Mouse (Mus musculus) hindlimb bud, embryonic 11.5 days (tissue): Measurements from ENCODE around the gene Ap4b1.

Experiments
- DNase-seq: peaks from one replicate; pipeline ENCODE4 v3.0.0-alpha.2; 2012; ENCODE audit warnings: low read depth, low spot score; ENCODE audit errors: extremely low spot score

Gene Ap4b1

DNA sequence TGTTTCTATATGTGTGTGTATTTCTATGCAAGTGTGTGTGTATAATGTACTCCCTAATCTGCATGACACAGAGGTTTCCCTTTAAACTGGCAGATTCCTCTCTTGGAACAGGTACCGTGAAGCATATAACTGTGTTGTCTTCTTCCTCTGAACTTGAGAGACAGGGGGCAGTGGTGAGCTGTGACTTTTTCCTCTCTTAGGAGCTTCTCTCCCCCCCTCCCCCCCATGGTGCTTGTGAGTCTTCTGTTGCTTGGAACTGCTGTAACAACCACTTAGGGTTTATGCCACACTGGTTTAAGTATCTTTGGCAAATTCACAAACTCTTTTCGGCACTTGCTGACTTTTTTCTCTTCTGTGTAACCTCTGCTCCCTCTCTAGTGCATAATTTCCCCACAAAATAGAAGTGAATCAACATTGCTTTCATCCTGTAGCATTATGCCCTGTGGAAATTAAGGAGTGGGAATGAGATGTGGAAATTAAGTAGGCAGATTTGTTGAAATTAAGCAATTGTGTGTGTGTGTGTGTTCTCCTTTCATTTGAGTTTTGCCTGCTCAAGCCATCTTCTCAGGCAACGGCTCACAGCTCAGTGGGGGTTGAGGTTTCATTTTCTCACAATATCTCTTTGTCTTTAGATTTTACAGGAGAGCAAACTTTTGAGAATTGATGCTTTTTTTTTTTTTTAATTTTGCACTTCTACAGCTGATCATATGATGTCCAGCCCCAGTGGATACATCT, 43.4 kb downstream of the Ap4b1 start:
- DNase-seq: no peak

DNA sequence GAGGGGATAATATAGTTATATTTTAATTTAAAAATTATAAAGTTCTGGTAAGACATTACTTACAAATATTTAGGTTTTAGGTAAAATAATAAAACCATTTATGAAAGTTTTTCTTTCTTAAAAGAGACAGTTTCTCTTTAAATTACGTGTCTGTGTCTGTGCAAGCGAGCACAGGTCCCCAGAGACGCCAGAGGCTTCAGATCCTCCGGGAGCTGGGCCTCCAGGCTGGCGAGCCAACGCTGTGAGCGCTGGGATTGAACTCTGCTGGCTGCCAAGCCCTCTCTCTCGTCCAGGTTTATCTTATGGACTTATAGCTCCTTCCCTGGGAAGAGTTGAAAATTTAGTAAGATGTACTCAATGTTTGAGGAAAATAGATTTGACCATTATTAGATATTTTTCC, 44.5 kb downstream of the Ap4b1 start:
- DNase-seq: no peak

DNA sequence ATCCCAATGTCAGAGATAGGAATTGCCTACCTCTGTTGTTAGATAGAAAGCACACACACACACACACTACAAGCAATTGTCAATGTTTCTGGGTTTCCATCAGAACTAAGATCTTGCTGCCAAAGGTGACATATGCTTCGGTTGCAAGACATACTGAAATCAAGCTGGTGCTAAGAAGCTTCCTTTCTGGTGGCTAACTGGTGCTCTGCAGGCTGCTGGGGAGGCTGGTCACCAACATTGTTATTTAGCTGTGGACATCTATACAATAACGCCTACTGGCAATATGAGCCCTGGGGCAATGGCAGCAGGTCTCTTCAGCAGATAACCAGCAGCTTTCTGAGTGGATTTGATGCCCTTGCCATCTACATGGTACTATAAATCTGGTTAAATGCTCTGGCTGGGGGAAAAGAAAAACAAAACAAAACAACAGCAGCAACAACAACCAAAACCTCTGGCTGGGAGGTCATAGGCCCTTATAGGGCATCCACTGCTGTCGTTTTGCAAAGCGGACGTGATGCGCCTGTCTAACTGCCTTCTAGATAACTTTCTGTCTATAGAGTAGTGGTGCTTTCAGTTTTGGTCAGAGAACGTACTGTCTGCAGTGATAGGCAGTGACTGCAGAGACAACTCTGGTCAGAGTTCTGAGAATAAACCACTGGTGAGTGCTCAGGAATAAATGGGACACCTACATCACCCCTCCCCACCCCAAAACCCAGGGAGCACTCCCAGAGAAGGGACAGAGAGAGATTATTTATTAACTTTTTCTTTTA, 47.9 kb downstream of the Ap4b1 start:
- no peak for DNase-seq

DNA sequence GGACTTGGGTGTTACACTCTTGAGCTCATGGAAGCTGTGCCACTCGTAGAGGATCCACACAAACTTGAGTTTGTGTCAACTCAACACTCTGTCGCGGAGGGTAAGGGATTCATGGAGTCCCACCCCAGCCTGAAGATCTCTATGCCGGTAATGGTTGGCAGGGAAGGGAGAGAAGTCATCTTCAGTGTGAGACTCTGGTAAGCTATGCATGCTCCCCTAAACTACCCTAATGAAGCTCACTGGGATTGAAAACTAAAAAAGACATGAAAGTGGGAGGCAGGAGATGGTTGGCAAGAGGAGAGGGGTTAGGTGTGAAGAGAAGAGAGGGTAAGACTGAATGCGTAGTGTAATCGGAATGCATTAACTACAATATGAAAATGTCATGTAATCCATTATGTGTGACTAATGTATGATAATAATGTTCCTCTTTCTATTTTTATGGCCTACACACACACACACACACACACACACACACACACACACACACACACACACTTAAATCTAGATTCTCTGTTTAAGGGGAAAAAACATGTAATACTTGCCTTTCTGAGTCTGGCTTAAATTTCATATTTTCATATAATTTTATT, 48.8 kb downstream of the Ap4b1 start:
- DNase-seq: no peak

DNA sequence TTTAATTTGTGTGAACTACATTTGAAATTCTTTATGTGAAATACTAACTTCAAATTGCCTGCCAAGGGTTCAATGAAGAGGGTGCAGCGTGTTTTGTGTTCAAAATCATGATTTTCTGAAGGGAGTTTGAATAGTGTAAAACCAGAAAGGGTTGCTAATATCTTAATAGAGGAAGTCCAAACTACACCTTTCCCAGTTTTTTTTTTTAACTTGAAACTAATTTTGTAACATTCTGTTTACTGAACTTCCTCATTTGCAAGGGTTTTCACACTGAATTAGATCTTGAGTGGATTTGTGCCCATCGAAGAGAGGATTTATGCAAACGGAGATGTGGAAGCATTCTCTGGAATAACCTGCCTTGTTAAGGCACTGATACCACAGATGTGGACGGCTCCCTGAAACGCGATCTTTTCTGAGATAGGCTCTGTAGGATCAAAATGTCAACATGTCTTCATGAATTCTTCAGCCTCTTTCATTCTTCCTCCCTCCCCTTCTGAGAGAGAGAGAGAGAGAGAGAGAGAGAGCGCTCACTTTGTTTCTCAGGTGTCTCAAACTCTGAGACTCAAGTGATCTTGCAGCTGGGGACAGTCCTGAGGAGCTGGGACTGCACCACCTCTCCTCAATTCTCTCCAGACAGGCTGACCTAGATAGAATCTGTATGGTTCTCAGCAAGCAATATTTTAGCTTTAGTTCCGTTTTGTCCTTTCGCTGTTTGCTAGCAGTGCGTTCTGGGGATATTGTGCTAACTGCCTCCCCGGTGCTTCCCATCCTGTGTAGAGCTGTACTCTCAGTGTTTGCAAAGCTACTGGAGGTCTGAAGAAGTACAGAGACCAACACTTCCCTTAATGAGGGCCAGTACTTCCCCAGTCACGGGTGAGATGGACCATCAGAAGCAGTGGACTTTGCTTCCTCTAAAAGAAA, 49.8 kb downstream of the Ap4b1 start, which contains the start of gene Ptpn22:
Gene Ptpn22 (plus strand): TSS at position 915 of the 921 bp plus-strand sequence.
- DNase-seq: no peak

DNA sequence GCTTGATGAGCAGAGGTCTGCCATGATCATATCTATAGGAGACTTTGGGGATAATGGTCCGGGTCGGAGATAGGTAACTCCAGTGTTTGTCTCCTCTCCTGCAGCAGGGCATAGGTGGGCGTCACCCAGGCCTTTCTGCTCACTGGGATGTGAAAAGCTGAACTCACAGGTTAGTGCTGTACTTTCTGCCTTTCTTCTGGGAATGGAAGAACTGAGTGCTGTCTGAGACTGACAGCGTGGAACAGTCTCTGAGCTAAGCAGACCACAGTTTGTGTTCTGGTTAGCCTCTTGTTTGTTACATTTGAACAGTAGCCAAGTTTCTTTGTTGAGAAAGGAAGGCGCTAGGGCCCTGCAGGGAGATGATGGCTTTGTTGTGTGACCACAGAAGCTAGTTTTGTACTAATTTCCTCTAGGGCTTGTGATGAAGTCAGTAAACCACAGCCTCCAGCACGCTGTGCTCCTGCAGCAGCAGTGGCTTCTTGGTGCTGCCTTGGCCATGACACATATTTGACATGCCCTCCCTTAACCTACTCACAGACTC, 50.6 kb downstream of the Ap4b1 start:
- DNase-seq: no peak

DNA sequence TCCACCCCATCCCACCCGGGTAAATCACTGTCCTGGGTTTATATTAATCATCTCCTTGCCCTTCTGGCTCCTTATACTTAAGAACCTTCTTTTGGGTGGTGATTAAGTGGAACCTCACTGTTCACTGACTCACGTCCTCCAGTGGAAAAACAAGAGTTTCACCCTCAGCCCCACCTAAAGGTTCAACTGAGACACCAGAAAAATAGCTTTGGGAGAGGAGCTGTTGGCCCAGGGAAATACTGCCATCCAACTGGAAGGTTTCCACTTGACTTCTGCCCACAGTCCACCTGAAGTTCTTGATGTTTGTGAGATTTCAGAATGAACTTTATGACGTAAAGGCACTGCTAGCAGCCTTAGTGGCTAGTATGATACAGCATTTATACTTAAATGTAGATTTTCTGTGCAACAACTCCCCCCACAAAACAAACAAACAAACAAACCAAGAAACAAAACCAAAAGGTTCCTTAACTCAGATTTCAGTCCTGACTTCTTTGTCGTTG, 53.5 kb downstream of the Ap4b1 start:
- no peak for DNase-seq

DNA sequence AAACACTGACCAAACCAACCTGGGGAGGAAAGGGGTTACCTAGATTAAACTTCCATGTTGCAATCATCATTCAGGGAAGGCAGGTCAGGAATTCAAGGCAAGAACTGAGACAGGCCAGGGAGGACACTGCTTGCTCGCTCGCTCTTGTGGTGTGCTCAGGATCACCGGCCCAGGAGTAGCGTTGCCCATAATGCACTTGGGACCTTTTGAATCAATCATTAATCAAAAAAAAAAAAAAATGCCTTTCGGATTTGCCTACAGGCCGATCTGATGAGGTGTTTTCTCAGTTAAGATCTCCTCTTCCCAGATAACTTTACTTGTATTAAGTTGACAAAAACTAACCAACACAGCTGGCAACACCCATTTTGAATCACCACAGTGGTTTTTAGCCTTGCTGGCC, 54.9 kb downstream of the Ap4b1 start:
- no peak for DNase-seq

DNA sequence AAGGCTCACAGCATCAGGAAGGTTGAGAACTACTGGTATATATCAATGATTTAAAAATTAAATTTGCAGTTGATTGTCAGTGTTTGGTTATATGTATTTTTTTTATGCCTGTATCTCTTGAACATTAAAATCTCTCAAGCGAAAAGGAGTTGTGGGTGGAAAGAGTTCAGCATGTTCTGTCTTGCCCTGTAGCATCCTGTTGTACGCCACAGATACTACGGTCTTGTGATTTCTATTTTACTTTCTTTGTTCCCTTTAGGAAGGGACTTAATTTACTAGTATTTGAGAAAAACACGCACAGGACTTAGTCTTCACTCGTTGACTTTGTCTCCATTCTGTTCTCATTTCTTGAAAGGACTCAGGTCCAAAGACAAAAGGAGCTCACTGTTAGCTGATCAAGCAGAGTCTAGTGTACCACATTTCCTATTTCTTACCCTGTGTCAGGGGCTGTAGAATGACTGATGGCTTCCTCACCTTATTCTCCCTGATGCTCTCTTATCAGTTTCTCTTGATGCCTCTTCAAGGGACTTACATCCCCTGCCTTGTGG, 58.2 kb downstream of the Ap4b1 start:
- DNase-seq: no peak

DNA sequence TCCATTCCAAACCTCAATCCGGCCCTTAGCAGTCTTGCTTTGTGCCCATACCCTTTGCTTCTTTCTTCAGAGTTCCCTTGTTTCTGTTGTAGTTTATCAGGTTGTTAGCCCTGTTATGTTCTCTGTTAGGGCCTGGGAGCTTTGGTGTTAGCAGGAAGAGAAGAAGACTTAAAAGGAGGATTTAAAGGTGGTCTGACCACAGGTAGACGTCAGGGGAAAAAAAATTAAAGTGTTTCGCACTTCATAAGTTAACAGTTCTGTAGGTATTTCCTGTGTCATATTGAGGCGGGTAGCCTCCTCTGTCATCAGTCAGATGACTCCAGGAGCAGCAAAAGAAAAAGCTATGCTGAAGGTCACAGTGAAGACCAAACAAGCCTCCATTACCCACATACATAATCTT, 58.7 kb downstream of the Ap4b1 start:
- no peak for DNase-seq
